Mouse (Mus musculus): ENCODE results near the gene Sec16b. TPM values are rescaled to one million over a fixed set of nuclear protein-coding genes. Genes with fewer than 3 reads are reported as not detected.

Gene Sec16b
- total and polyA plus RNA-seq, 3 experiments = 13.9 to 19.6 (median 14.6) TPM

DNA sequence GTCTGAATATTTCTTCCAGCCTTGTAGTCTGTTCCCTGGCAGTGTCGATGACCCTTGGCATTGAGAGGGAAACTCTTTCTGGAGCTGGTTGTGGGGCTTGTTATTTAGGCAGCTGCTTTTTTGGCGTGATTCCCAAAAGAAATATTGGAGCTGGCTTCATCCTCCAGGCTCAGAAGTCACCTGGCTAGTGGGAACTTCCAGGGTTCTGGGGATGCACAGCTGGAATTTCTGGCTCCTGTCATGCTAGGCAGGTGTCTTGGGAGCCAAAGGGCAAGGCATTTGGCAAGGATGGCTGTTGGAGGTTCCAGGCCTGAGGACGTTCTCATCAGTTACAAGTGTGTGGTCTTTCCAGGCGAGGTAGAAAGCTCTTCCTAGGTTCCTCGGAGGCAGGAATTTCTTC is 80.0 kb downstream of the Sec16b start:
- no peak for DNase-seq (ENCODE audit: extremely low read depth)
- in situ Hi-C loops (cut with MboI; ENCODE audit: low pct_ligation_motif_present, low pct_unique_long_range_greater_than_20kb, low sequenced_read_pairs) = no loop called here
- Histone ChIP-seq H3K79me2 (replicated peaks; ENCODE audit: control insufficient read depth, extremely low read depth, insufficient read depth, poor library complexity, severe bottlenecking) (no peaks in the 10 kb centered on the region), H3K27ac (ENCODE audit: insufficient read depth, low read depth) (no peak overlapping the region), H3K4me2 (ENCODE audit: insufficient read depth, low read depth, poor library complexity, severe bottlenecking) (no peak overlapping the region), H3K4me1 (ENCODE audit: control insufficient read depth in 1 of 2, insufficient read depth in 2 of 2) (no peaks in the 10 kb centered on the region), H3K4me3 (replicated peaks in 1 of 3; ENCODE audit: low read depth in 2 of 3, low read length in 2 of 3, poor library complexity in 1 of 3) (no peak overlapping the region), H3K27me3 (replicated peaks) (no peaks in the 10 kb centered on the region), H3K9ac (ENCODE audit: insufficient read depth, low read depth) (no peak overlapping the region), H3K9me3 (replicated peaks; ENCODE audit: low read length) (no peaks in the 10 kb centered on the region), H3K36me3 (replicated peaks in 1 of 2; ENCODE audit: control insufficient read depth in 1 of 2, insufficient read depth in 1 of 2, low read length in 1 of 2) (no peaks in the 10 kb centered on the region)
- no peak for TF ChIP-seq ZKSCAN1 (IDR thresholded peaks at IDR 0.05; ENCODE audit: borderline replicate concordance, low read depth, low read length)
- no peak for TF ChIP-seq POLR2AphosphoS2 (IDR thresholded peaks at IDR 0.05; ENCODE audit: low read depth, low read length)
- no peak for TF ChIP-seq UBTF (IDR thresholded peaks at IDR 0.05; ENCODE audit: low read depth, low read length)
- TF ChIP-seq GABPA (IDR thresholded peaks at IDR 0.05; ENCODE audit: insufficient replicate concordance, low read depth, low read length) = no peak
- TF ChIP-seq JUND (conservative IDR thresholded peaks at IDR 0.05; ENCODE audit: low read depth, low read length) = no peak
- TF ChIP-seq CHD2 (IDR thresholded peaks at IDR 0.05; ENCODE audit: low read length) = no peak
- TF ChIP-seq E2F4 (IDR thresholded peaks at IDR 0.05; ENCODE audit: insufficient replicate concordance, low read depth, low read length) = no peak
- TF ChIP-seq MEF2A (IDR thresholded peaks at IDR 0.05; ENCODE audit: borderline replicate concordance, low read depth, low read length) = no peak
- dilution Hi-C loops (cut with MboI; ENCODE audit: extremely low pct_ligation_motif_present, extremely low pct_unique_long_range_greater_than_20kb, low sequenced_read_pairs) = no loop called here

DNA sequence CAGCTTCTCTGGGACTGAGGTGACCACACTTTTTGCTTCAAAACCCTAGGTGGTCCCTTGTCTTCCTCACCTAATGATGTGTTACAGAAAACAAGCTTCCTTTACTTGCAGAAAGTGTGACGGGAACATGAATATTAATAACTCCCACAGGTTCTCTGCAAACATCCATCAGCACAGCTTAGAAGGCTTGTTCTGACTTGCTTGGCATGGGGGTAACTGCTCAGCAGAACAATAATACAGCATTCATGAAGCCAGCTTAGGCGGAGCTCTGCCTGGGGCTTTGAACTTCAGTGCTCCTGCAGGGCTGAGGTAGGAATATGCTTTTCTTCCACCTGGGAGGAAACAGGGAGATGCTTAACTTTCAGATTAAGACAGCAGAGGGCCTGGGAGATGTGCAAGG is 85.5 kb downstream of the Sec16b start:
- H3K79me2 ChIP-seq (replicated peaks; ENCODE audit: control insufficient read depth, extremely low read depth, insufficient read depth, poor library complexity, severe bottlenecking) = no peaks in the 10 kb centered on the region
- no peaks in the 10 kb centered on the region for H3K9me3 ChIP-seq (replicated peaks; ENCODE audit: low read length)
- no peak for DNase-seq (ENCODE audit: extremely low read depth)
- TF ChIP-seq UBTF (IDR thresholded peaks at IDR 0.05; ENCODE audit: low read depth, low read length) (no peak), PAX5 (IDR thresholded peaks at IDR 0.05; ENCODE audit: low read length) (no peak), TCF12 (IDR thresholded peaks at IDR 0.05; ENCODE audit: low read depth, low read length) (no peak), CTCF (conservative IDR thresholded peaks at IDR 0.05 in 1 of 2, IDR thresholded peaks at IDR 0.05 in 1 of 2; ENCODE audit: low read depth in 2 of 2, low read length in 2 of 2) (no peak), CHD2 (IDR thresholded peaks at IDR 0.05; ENCODE audit: low read length) (no peak), SMC3 (IDR thresholded peaks at IDR 0.05; ENCODE audit: low read depth, low read length) (no peak), POLR2AphosphoS2 (IDR thresholded peaks at IDR 0.05; ENCODE audit: low read depth, low read length) (no peak), MYC (IDR thresholded peaks at IDR 0.05; ENCODE audit: low read depth, low read length) (no peak)
- dilution Hi-C loops (cut with MboI; ENCODE audit: extremely low pct_ligation_motif_present, extremely low pct_unique_long_range_greater_than_20kb, low sequenced_read_pairs) (no loop called here), in situ Hi-C loops (cut with MboI; ENCODE audit: low pct_ligation_motif_present, low pct_unique_long_range_greater_than_20kb, low sequenced_read_pairs) (no loop called here)
- H3K9ac ChIP-seq (ENCODE audit: insufficient read depth, low read depth) = no peak overlapping the region
- no peaks in the 10 kb centered on the region for H3K27me3 ChIP-seq (replicated peaks)
- no peak overlapping the region for H3K4me2 ChIP-seq (ENCODE audit: insufficient read depth, low read depth, poor library complexity, severe bottlenecking)
- no peaks in the 10 kb centered on the region for H3K36me3 ChIP-seq (replicated peaks in 1 of 2; ENCODE audit: control insufficient read depth in 1 of 2, insufficient read depth in 1 of 2, low read length in 1 of 2)
- H3K27ac ChIP-seq (ENCODE audit: insufficient read depth, low read depth) = no peak overlapping the region
- no peaks in the 10 kb centered on the region for H3K4me1 ChIP-seq (ENCODE audit: control insufficient read depth in 1 of 2, insufficient read depth in 2 of 2)
- H3K4me3 ChIP-seq (replicated peaks in 1 of 3; ENCODE audit: low read depth in 2 of 3, low read length in 2 of 3, poor library complexity in 1 of 3) = no peak overlapping the region

DNA sequence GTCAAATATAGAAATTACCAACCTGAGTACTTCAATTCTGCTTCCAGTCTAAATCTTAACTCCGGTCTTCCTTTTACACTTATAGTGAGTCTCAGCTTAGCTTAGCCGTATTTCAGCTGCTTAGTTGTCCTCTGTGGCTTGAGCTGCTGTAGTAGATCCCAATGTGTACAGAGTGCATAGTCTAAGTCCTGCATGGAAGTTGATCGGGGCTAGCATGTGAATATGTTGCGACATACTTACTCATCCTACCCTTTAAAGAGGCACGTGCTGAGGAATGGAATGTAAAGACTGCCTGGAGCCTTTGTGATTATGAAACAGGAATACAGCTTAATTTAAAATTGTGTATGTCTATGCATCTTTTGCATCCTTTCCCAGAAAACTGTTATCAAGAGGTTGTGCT is 88.0 kb downstream of the Sec16b start:
- H3K79me2 ChIP-seq (replicated peaks; ENCODE audit: control insufficient read depth, extremely low read depth, insufficient read depth, poor library complexity, severe bottlenecking) = no peaks in the 10 kb centered on the region
- H3K4me3 ChIP-seq (replicated peaks in 1 of 3; ENCODE audit: low read depth in 2 of 3, low read length in 2 of 3, poor library complexity in 1 of 3) = no peak overlapping the region
- dilution Hi-C loops (cut with MboI; ENCODE audit: extremely low pct_ligation_motif_present, extremely low pct_unique_long_range_greater_than_20kb, low sequenced_read_pairs) = no loop called here
- in situ Hi-C loops (cut with MboI; ENCODE audit: low pct_ligation_motif_present, low pct_unique_long_range_greater_than_20kb, low sequenced_read_pairs) = no loop called here
- no peak overlapping the region for H3K27ac ChIP-seq (ENCODE audit: insufficient read depth, low read depth)
- H3K9me3 ChIP-seq (replicated peaks; ENCODE audit: low read length) = no peaks in the 10 kb centered on the region
- no peaks in the 10 kb centered on the region for H3K27me3 ChIP-seq (replicated peaks)
- no peaks in the 10 kb centered on the region for H3K4me1 ChIP-seq (ENCODE audit: control insufficient read depth in 1 of 2, insufficient read depth in 2 of 2)
- no peaks in the 10 kb centered on the region for H3K36me3 ChIP-seq (replicated peaks in 1 of 2; ENCODE audit: control insufficient read depth in 1 of 2, insufficient read depth in 1 of 2, low read length in 1 of 2)
- TF ChIP-seq PAX5 (IDR thresholded peaks at IDR 0.05; ENCODE audit: low read length) (no peak), USF2 (conservative IDR thresholded peaks at IDR 0.05; ENCODE audit: low read depth, low read length) (no peak), MAFK (IDR thresholded peaks at IDR 0.05; ENCODE audit: insufficient replicate concordance, low read length) (no peak), CHD1 (IDR thresholded peaks at IDR 0.05; ENCODE audit: low read depth, low read length) (no peak), HCFC1 (IDR thresholded peaks at IDR 0.05; ENCODE audit: low read depth, low read length) (no peak), E2F4 (IDR thresholded peaks at IDR 0.05; ENCODE audit: insufficient replicate concordance, low read depth, low read length) (no peak), ZNF384 (IDR thresholded peaks at IDR 0.05; ENCODE audit: low read depth, low read length) (no peak), TCF12 (IDR thresholded peaks at IDR 0.05; ENCODE audit: low read depth, low read length) (no peak), JUN (IDR thresholded peaks at IDR 0.05; ENCODE audit: insufficient read depth, low read depth, low read length) (no peak), KAT2A (IDR thresholded peaks at IDR 0.05; ENCODE audit: insufficient replicate concordance, low read length) (no peak)
- no peak for DNase-seq (ENCODE audit: extremely low read depth)
- H3K9ac ChIP-seq (ENCODE audit: insufficient read depth, low read depth) = no peak overlapping the region
- H3K4me2 ChIP-seq (ENCODE audit: insufficient read depth, low read depth, poor library complexity, severe bottlenecking) = no peak overlapping the region
